Mouse (Mus musculus) 3134 (cell line): Measurements from ENCODE around the gene Men1.

Source experiments
- DNase-seq: peaks from one replicate; pipeline ENCODE4 v3.0.0-alpha.2; 2011; ENCODE audit warnings: low spot score; ENCODE audit not compliant: insufficient read length; ENCODE audit errors: extremely low read depth

Gene Men1

DNA sequence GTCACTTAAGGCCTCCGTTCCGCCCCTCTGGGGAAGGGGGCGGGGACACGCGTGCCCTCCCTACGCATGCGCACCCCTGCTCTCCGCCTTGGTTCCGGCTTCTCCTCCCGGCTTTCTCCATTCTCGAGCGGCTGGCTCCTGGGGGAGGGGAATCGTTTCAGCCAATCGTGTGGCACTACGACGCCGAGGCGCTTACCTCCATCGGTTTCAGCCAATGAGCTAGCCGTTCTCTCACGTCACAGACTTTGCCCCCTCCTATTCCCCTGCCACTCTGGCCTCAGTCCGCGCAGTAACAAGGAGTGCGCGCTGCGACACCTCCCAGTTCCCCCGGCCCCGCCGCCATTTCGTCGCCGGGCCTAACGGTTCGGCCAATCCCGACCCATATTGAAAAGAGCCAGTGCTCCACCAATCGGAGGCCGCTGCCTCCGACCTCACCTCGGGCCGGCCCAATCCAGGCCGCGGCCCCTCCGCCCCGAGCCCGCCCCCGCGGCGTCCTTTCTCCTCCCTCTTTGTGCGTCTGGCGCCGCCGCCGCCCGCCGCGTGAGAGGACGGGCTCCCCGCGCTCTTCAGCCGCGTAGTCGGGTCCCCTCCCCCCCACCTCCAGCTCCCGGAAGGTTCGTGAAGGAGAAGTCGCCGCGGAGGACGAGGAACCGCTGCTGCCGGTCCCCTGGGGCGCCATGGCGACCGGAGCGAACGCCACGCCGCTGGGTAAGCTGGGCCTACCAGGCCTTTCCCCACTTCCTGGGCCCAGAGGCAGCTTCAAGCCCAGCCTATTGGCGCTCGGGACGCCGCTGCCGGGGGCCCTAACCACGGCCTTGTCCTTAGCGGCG lies 28.8 kb downstream of the Men1 start, which contains the start of gene Sf1:
Sf1 (plus strand) TSS at position 280 of the 830 bp plus-strand sequence.
- DNase-seq = peak; percentile 100

GRCm38 (mm10) chr19:6364317-6364725 lies 29.5 kb downstream of the Men1 start:
- peak; percentile 80 for DNase-seq

GRCm38 (mm10) chr19:6364842-6365241 lies 30.1 kb downstream of the Men1 start:
- no peak for DNase-seq

DNA sequence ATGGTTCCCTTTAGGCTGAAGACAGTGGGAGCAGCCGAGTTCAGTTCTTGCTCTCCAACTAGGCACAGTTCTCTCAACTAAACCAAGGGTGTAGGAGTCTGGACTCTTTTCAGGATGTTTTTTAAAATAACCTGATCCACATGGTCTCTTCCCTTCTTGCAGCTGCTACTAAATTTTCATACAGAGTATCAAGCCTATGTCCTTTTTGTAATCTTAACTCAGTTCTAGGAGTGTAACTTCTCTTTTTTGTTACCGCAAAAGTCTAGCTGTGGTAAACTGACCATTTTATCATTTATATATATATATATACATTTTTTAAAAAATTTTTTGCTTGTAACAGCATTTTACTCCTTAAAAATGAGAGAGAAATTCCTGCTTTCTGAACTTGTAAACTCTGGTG lies 35.4 kb downstream of the Men1 start:
- no peak for DNase-seq

DNA sequence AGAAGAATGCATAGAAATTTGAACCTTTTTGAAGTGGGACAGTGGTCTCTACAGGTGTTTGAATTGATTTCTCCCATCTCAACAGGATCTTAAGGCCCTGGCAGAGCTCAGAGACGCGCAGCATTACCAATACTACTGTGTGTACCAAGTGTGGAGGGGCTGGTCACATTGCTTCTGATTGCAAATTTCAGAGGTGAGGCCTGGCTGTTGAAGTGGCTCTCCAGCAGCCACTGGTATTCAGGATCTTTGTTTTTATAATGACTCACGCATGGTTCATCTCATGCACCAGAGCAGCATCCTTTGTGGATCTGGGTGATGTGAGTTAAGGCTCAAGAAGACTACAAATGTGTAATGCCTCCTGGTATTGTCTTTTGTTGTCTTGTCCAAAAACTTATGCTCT lies 37.7 kb downstream of the Men1 start:
- no peak for DNase-seq

DNA sequence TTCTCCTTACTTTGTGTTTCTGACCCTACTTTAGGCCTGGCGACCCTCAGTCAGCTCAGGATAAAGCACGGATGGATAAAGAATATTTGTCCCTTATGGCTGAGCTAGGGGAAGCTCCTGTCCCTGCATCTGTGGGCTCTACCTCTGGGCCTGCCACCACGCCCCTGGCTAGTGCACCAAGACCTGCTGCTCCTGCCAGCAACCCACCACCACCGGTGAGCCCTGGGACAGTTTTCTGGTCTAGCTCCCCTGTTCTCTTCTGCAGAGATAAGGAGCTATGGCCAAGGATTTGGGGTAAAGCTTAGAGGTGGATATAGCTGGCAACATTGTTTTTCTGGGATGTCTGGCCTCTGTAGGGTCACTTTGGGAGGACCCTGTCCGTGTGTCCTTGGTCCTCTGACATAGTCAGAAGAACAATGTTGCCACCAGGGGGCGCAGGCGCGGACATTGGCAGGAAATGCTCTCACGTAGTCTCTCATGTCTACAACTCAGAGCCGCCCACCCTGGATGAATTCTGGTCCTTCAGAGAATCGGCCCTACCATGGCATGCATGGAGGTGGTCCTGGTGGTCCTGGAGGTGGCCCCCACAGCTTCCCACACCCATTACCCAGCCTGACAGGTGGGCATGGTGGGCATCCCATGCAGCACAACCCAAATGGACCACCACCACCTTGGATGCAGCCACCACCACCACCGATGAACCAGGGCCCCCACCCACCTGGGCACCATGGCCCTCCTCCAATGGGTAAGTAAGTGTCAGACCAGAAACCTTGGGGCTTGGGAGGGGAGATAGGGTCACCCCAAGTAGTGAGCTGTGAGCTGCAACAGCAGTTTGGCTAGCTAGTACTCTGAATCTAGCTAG lies 39.0 kb downstream of the Men1 start:
- DNase-seq = no peak

DNA sequence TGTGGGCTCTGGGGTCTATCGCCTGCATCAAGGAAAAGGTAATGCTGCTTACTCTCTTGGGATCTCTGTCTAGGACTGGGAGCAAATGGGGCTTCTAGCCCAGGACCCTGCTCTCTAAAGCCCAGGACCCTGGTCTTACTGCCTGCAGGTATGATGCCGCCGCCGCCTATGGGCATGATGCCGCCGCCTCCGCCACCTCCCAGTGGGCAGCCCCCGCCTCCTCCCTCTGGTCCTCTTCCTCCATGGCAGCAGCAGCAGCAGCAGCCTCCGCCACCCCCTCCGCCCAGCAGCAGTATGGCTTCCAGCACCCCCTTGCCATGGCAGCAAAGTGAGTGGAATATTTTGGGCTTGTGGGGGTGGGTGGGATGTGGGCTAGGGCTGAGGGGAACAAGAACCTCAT lies 39.8 kb downstream of the Men1 start:
- DNase-seq = no peak

DNA sequence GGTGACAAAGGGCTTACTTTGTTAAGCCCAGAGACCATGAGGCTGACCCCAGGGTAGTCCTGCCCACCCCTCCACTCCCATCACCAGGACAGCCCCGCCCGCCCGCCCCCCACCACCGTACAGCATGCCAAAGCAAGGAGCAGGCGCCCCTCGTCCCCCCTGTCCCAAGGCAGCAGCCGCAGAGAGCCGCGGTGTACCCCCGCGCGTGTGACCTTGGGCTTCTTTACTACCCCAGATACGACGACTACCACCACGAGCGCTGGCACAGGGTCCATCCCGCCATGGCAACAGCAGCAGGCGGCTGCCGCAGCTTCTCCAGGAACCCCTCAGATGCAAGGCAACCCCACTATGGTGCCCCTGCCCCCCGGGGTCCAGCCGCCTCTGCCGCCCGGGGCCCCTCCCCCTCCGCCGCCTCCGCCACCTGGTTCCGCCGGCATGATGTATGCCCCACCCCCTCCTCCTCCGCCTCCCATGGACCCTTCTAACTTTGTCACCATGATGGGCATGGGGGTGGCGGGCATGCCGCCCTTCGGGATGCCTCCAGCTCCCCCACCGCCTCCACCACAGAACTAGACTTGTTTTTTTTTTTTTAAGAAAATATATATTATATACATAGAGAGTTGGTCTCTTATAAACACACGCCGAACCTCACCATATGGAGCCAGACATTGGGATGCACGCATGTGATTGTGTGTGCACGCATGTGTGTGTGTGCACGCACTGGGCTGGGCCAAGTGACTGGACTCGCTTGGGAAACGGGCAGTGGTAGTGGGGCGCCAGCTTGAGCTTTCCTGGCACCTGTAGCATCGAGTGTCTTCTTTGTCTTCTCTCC lies 40.9 kb downstream of the Men1 start:
- DNase-seq = no peak

DNA sequence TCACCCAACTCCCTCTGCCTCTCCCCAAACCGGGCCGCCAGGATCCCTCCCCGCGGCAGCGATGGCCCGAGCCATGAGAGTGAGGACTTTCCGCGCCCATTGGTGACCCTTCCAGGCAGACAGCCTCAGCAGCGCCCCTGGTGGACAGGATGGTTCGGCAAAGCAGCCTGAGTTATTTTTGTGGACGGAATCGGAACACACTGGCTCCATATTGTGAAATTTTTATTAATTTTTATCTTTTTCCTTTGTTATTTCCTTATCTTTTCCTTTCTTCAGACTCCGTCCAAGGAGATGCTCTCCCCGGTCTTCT lies 41.4 kb downstream of the Men1 start:
- peak; percentile 34 for DNase-seq

DNA sequence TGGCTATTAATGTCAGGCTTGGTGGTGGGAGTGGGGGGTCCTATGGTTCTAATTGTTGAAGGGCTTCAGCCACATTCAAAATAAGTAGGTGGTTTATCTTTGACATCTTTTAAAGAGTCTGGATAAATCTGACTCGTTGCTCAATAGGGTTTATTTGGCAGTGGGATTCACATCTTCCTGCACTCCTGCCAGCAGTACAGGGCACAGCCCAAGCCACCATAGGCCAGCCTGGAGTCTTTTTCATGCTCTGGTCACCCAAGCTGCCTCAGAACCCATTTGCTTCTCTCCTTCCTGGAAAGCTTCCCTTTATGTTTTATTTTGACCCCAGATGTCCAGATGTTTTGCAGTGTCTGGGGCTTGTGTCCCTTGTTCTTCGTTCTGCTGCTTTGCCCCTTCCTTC lies 41.9 kb downstream of the Men1 start:
- no peak for DNase-seq

DNA sequence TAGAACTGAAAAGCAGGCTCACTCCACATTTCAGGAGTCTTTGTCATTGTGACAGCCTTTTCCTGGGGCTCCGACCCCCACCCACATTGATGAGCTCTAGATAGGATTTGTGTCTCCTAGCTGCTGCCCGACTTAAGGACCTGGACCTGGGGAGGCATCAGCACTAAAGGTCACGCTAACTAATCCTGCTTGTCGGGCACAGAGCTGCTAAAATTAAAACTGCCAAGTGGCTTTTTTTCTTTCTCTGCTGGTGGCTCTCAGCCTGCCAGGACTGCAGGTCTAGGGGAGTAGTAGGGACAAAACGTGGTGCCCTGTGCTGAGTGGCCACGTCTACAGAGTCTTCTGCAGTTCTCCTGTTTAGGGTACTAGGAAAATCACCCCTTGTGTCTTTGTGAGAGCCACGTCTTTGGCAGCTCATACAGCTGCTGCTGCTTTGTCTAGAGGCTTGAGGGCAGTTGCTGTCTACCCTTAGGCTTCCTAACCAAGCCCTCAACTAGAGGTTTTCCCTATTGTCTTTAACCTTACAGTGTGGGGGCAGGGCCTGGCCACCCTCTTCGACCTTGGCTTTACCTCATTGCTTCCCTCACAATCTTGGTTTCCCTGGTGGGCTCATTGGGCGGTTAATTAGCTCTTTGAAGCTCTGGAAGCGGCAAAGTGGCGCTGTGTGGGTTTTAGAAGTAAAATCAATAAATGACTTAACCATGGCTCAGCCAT lies 42.7 kb downstream of the Men1 start:
- no peak for DNase-seq

- DNase-seq = no peak
Observed at GRCm38 (mm10) chr19:6380411-6381166, 45.8 kb downstream of the Men1 start.

- no peak for DNase-seq
Observed at GRCm38 (mm10) chr19:6381238-6381637, 46.5 kb downstream of the Men1 start.

DNA sequence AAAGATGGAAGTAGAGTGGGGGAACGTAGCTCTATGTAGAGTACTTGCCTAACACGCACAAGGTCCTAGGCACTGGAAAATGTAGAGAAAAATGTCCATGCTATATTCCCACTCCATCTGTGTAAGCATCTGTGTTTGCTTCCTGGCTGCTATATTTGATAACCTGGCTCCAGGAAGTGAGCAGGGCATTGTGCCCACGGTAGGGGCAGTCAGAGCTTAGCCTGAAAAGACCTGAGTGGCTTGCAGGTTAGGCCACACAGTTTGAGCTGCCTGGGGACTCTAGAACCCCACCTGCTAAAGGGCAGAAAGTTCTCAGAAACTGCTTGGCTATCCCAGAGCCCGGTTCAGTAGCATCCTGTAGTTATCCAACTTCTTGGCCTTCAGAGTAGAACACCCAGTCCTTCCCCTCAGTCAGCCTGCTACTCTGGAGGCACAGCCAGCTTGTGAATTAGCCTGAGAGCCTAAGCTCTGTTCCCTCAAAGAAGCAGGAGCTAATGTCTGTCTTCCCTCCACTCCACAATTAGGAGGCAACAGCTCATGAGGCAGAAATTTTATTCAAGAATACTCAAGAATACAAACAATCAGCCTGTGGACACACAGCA lies 47.6 kb downstream of the Men1 start:
- DNase-seq = no peak

DNA sequence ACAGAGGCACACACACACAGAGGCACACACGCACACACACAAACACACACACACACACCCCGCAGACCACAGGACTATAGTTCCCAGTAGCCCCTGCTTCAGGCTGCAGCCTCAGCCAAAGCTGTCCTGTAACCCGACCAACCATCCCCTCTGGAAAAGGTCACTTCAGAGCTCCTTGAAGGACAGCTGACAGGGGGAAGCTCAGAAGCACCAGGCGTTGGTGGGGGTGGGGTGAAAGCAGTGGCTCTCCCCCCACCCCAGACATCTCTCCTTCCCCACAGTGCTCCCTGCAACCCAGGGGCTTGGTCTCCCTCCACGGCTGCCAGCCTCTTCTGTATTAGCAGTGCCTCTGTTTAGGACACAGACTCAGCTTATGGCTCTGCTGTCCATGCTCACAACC lies 48.7 kb downstream of the Men1 start:
- DNase-seq = no peak

- no peak for DNase-seq
Observed at GRCm38 (mm10) chr19:6384128-6384527, 49.3 kb downstream of the Men1 start, which contains the start of gene Pygm. Gene Pygm (plus strand): TSS chr19:6384399.

- no peak for DNase-seq
Observed at GRCm38 (mm10) chr19:6384954-6385353, 50.2 kb downstream of the Men1 start.

GRCm38 (mm10) chr19:6385419-6385818 lies 50.6 kb downstream of the Men1 start:
- DNase-seq = no peak

- no peak for DNase-seq
Observed at GRCm38 (mm10) chr19:6385821-6386220, 51.0 kb downstream of the Men1 start.
